Mouse (Mus musculus): ENCODE measurements around the gene Smad3. TPM values are rescaled to one million over a fixed set of nuclear protein-coding genes. Genes with fewer than 3 reads are reported as not detected.

Smad3 gene
- polyA plus RNA-seq, 1 experiment from 2014 or later: 5.0 TPM

DNA sequence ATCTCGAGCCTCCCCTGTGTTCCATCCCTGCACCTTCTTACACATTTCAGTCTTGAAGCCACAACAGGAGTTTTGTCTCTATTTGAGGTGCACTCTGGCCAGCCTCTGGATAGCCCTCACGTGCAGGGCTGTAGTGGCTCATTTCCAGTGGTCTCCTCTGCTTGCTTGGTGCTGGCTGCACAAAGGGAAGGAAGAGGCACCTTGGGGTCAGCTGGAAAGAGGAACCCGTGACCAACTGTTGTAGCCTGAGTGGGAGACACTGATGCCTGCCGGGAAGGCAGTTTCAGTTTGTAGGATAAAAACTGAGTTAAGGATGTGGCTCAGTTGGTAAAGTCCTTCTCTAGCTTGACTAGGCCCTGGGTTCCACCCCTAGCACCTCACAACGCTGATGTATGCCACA lies 145.8 kb downstream of the Smad3 start:
- WGBS: 69% methylated on average over 5 of the region's 5 CpGs

DNA sequence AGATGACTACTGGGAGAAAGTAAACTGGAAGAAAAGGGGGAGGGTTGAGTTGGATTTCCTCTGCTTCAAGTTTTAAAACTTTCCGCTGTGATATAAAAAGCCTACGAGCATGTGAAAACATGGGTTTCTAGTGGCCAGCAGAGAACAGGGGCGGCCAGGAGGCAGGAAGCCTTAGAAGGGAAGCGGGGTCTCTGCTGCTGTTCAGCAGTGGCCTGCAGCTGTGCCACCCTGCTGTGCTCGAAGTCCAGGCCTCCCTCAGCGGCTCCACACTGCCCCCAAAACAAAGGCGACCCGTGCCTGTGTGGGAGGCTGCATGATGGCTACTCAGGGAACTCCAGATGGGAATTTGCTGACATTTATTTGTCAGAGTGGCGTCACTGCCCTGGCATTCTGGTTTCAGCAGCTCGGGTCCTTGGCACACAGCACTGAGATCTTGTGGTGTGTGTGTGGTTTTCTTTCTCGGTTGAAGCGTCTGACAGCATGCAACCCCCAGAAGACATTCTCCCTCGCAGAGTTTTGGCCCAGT lies 146.9 kb downstream of the Smad3 start:
- no peak for ATAC-seq
- WGBS: 54% methylated on average over 13 of the region's 13 CpGs
- Histone ChIP-seq H3K36me3 (ENCODE audit: control insufficient read depth, insufficient read depth) (no peaks in the 10 kb centered on the region; the same call in 1 of the 2 replicates), H3K4me2 (replicated peaks; ENCODE audit: low read depth) (no peak overlapping the region), H3K9ac (ENCODE audit: low read depth, low read length) (no peak overlapping the region), H3K27me3 (replicated peaks; ENCODE audit: control insufficient read depth, insufficient read depth, low read length) (no peaks in the 10 kb centered on the region), H3K9me3 (ENCODE audit: control insufficient read depth) (no peaks in the 10 kb centered on the region), H3K4me3 (ENCODE audit: low read depth, low read length) (no peak overlapping the region), H3K4me1 (replicated peaks; ENCODE audit: control insufficient read depth, insufficient read depth, low read length) (peaks cover 3% of the 10 kb centered on the region; the same call in 1 of the 2 replicates), H3K27ac (ENCODE audit: low read depth, low read length) (no peak overlapping the region)
- no peak for TF ChIP-seq CTCF (IDR thresholded peaks at IDR 0.05; ENCODE audit: low read depth)

More for the DNA sequence above, 145.8 kb downstream of the Smad3 start:
- H3K9me3 ChIP-seq (ENCODE audit: control insufficient read depth): no peaks in the 10 kb centered on the region
- H3K36me3 ChIP-seq (ENCODE audit: control insufficient read depth, insufficient read depth): peaks cover 3% of the 10 kb centered on the region; the same call in 1 of the 2 replicates
- no peak for ATAC-seq
- H3K4me2 ChIP-seq (replicated peaks; ENCODE audit: low read depth): no peak overlapping the region
- H3K4me3 ChIP-seq (ENCODE audit: low read depth, low read length): no peak overlapping the region
- no peak overlapping the region for H3K9ac ChIP-seq (ENCODE audit: low read depth, low read length)
- H3K27ac ChIP-seq (ENCODE audit: low read depth, low read length): no peak overlapping the region
- peaks cover 3% of the 10 kb centered on the region; the same call in 1 of the 2 replicates for H3K4me1 ChIP-seq (replicated peaks; ENCODE audit: control insufficient read depth, insufficient read depth, low read length)
- no peaks in the 10 kb centered on the region for H3K27me3 ChIP-seq (replicated peaks; ENCODE audit: control insufficient read depth, insufficient read depth, low read length)
- TF ChIP-seq CTCF (IDR thresholded peaks at IDR 0.05; ENCODE audit: low read depth): no peak

DNA sequence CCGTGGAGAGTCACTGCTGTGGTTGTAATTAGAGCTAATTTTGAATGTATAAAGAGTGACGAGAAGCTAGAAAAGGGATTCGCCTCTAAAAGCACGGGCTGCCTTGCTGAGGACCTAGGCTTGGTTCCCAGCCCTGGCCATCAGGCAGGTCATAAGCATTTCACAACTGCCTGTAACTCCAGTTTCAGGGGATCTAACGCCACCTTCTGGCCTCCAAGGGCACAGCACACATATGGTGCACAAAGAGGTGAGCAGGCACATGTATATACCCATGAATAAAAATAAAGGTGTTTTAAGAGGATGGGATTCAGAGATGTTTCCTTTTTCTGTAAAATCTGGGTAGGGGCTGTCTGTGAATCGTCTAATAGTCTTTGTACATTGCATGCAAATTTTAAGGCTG lies 147.6 kb downstream of the Smad3 start:
- peak; percentile 52 for TF ChIP-seq CTCF (IDR thresholded peaks at IDR 0.05; ENCODE audit: low read depth)
- ATAC-seq: no peak
- WGBS: 93% methylated on average over 6 of the region's 6 CpGs
- Histone ChIP-seq H3K4me2 (replicated peaks; ENCODE audit: low read depth) (no peak overlapping the region), H3K27me3 (replicated peaks; ENCODE audit: control insufficient read depth, insufficient read depth, low read length) (no peaks in the 10 kb centered on the region), H3K9ac (ENCODE audit: low read depth, low read length) (no peak overlapping the region), H3K4me1 (replicated peaks; ENCODE audit: control insufficient read depth, insufficient read depth, low read length) (peaks cover 3% of the 10 kb centered on the region; the same call in 1 of the 2 replicates), H3K27ac (ENCODE audit: low read depth, low read length) (no peak overlapping the region), H3K4me3 (ENCODE audit: low read depth, low read length) (no peak overlapping the region), H3K9me3 (ENCODE audit: control insufficient read depth) (no peaks in the 10 kb centered on the region), H3K36me3 (ENCODE audit: control insufficient read depth, insufficient read depth) (no peaks in the 10 kb centered on the region; the same call in 1 of the 2 replicates)

DNA sequence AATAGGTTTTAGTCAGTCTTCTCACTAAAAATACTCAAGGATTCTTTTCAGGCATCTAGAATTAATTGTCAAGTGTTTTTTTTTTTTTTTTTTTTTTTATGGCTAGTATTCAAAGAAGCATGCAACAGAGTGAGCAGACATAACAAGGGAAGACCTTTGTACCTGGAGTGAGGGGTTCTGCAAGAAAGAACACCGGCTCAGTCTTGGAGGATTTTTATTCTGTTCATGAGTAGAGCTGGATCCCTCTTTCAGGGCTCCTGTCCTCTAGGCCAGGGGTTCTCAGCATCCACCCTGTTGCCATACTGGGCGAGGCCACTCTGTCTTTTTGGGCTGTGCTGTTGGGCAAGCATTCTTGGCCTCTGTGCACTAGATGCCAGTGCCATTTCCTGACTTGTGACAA lies 148.0 kb downstream of the Smad3 start:
- Histone ChIP-seq H3K4me3 (ENCODE audit: low read depth, low read length) (no peak overlapping the region), H3K4me2 (replicated peaks; ENCODE audit: low read depth) (no peak overlapping the region), H3K9me3 (ENCODE audit: control insufficient read depth) (no peaks in the 10 kb centered on the region), H3K27ac (ENCODE audit: low read depth, low read length) (no peak overlapping the region), H3K4me1 (replicated peaks; ENCODE audit: control insufficient read depth, insufficient read depth, low read length) (peaks cover 3% of the 10 kb centered on the region; the same call in 1 of the 2 replicates), H3K27me3 (replicated peaks; ENCODE audit: control insufficient read depth, insufficient read depth, low read length) (no peaks in the 10 kb centered on the region), H3K9ac (ENCODE audit: low read depth, low read length) (no peak overlapping the region), H3K36me3 (ENCODE audit: control insufficient read depth, insufficient read depth) (no peaks in the 10 kb centered on the region; the same call in 1 of the 2 replicates)
- WGBS: 74% methylated on average over 2 of the region's 2 CpGs
- no peak for TF ChIP-seq CTCF (IDR thresholded peaks at IDR 0.05; ENCODE audit: low read depth)
- ATAC-seq: no peak

DNA sequence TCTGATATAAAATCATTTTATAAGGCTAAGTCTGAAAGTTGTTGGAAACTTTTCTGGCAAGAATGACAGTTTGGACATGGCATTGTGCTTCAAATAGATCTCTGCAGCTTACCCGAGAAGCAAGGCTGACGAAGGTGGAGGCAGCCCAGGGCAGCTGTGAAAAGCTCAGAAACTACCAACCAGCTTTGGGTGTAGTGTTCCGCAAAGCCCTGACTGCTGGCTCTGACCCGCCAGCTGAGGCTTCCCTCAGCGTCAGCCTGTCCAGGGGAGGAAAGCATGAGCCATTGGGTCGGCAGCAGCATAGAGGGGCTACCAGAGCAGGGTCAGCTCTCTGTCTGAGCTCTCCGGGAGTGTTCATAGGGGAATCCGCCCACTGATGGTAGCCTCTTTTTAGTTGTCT lies 148.5 kb downstream of the Smad3 start:
- no peak for TF ChIP-seq CTCF (IDR thresholded peaks at IDR 0.05; ENCODE audit: low read depth)
- Histone ChIP-seq H3K36me3 (ENCODE audit: control insufficient read depth, insufficient read depth) (no peaks in the 10 kb centered on the region; the same call in 1 of the 2 replicates), H3K4me3 (ENCODE audit: low read depth, low read length) (no peak overlapping the region), H3K27ac (ENCODE audit: low read depth, low read length) (no peak overlapping the region), H3K9ac (ENCODE audit: low read depth, low read length) (no peak overlapping the region), H3K4me1 (replicated peaks; ENCODE audit: control insufficient read depth, insufficient read depth, low read length) (peaks cover 3% of the 10 kb centered on the region; the same call in 1 of the 2 replicates), H3K9me3 (ENCODE audit: control insufficient read depth) (no peaks in the 10 kb centered on the region), H3K27me3 (replicated peaks; ENCODE audit: control insufficient read depth, insufficient read depth, low read length) (no peaks in the 10 kb centered on the region), H3K4me2 (replicated peaks; ENCODE audit: low read depth) (no peak overlapping the region)
- WGBS: 74% methylated on average over 8 of the region's 8 CpGs
- no peak for ATAC-seq

DNA sequence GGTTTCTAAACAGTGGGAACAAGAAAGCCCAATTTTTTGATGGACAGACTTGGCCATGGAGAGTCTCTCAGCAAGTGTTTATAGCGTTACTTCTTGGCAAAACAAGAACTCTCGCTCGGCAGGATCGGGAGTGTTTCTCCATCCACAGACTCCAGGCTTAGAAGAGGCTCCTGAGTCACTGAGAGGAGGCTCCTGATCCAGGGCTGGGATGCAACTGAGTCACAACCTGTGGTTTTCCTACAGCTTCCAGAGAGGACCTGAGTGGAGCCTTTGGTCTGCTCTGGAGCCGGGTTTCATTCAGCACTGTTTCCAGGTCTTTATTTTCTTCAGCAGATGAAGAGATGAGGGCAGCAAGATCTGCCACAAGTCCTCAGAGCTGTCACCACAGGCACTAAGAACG lies 149.8 kb downstream of the Smad3 start:
- no peak for ATAC-seq
- H3K4me1 ChIP-seq (replicated peaks; ENCODE audit: control insufficient read depth, insufficient read depth, low read length): peaks cover 2% of the 10 kb centered on the region
- H3K27me3 ChIP-seq (replicated peaks; ENCODE audit: control insufficient read depth, insufficient read depth, low read length): no peaks in the 10 kb centered on the region
- H3K27ac ChIP-seq (ENCODE audit: low read depth, low read length): no peak overlapping the region
- no peaks in the 10 kb centered on the region; the same call in 1 of the 2 replicates for H3K36me3 ChIP-seq (ENCODE audit: control insufficient read depth, insufficient read depth)
- WGBS: 90% methylated on average over 6 of the region's 6 CpGs
- TF ChIP-seq CTCF (IDR thresholded peaks at IDR 0.05; ENCODE audit: low read depth): no peak
- no peak overlapping the region for H3K4me3 ChIP-seq (ENCODE audit: low read depth, low read length)
- H3K4me2 ChIP-seq (replicated peaks; ENCODE audit: low read depth): no peak overlapping the region
- no peaks in the 10 kb centered on the region for H3K9me3 ChIP-seq (ENCODE audit: control insufficient read depth)
- H3K9ac ChIP-seq (ENCODE audit: low read depth, low read length): no peak overlapping the region

Measured in intestine, postnatal 0 days (tissue).